Mouse (Mus musculus) stomach, postnatal 0 days (tissue): ENCODE results near the gene Rfesd.

Source experiments
- CTCF ChIP-seq: IDR thresholded peaks from 2 replicates; pipeline ENCODE4 v1.5.1; 2016; ENCODE audit warnings: antibody characterized with exemption, low read depth, mild to moderate bottlenecking, moderate library complexity
- EP300 ChIP-seq: optimal IDR thresholded peaks from 2 replicates; pipeline ENCODE3; 2016; ENCODE audit warnings: antibody characterized with exemption

- TF ChIP-seq CTCF = no peak
- no peak for TF ChIP-seq EP300
Observed at GRCm38 (mm10) chr13:75966850-75967249, 51.7 kb downstream of the Rfesd start, which contains the start of gene Spata9.
